Mouse (Mus musculus): Measurements from ENCODE around the gene Cacnb4. TPM values are rescaled to one million over a fixed set of nuclear protein-coding genes. Genes with fewer than 3 reads are reported as not detected.

Gene Cacnb4
- polyA plus RNA-seq, 1 experiment, result 0.04 TPM

- TF ChIP-seq CTCF (IDR thresholded peaks at IDR 0.05; ENCODE audit: insufficient read depth, low read length), result peak; percentile 73
- no peak for TF ChIP-seq POLR2A (IDR thresholded peaks at IDR 0.05; ENCODE audit: borderline replicate concordance, extremely low read depth, low read depth, low read length)
- DNase-seq, result peak; percentile 65
Observed at GRCm38 (mm10) chr2:52632880-52633279, 43.8 kb downstream of the Cacnb4 start.

GRCm38 (mm10) chr2:52628186-52628585, 48.4 kb downstream of the Cacnb4 start:
- TF ChIP-seq POLR2A (IDR thresholded peaks at IDR 0.05; ENCODE audit: borderline replicate concordance, extremely low read depth, low read depth, low read length) (no peak), CTCF (IDR thresholded peaks at IDR 0.05; ENCODE audit: insufficient read depth, low read length) (no peak)
- Histone ChIP-seq H3K4me1 (ENCODE audit: control insufficient read depth, insufficient read depth, low read length) (no peaks in the 10 kb centered on the region), H3K4me3 (replicated peaks; ENCODE audit: extremely low read depth, low read depth, low read length) (no peak overlapping the region)
- 43% methylated on average over 4 of the region's 4 CpGs for WGBS
- no peak for DNase-seq

More at GRCm38 (mm10) chr2:52632880-52633279, 43.8 kb downstream of the Cacnb4 start:
- WGBS, result 10% methylated on average over 7 of the region's 7 CpGs
- Histone ChIP-seq H3K4me3 (replicated peaks; ENCODE audit: extremely low read depth, low read depth, low read length) (no peak overlapping the region), H3K4me1 (ENCODE audit: control insufficient read depth, insufficient read depth, low read length) (no peaks in the 10 kb centered on the region)

DNA sequence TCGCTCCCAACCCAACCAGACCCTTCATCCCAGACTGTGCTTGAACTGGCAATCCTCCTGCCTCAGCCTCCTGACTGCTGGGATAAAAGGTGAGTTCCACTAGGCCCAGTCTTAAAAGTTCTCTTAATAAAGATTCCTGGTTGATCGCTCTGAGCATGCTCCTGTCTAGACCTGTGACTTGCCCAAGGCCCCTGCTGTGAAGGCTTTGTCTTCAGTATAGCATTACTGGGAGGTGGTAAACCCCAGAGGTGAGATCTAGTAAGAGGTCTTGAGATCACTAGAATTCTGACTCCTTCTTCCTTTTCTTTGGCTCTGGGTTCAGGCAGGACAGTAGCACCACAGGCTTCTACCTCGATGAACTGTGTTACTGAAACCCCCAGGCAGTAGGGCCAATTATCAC, 50.4 kb downstream of the Cacnb4 start:
- 87% methylated on average over 3 of the region's 3 CpGs for WGBS
- no peak for TF ChIP-seq CTCF (IDR thresholded peaks at IDR 0.05; ENCODE audit: insufficient read depth, low read length)
- TF ChIP-seq POLR2A (IDR thresholded peaks at IDR 0.05; ENCODE audit: borderline replicate concordance, extremely low read depth, low read depth, low read length), result no peak
- Histone ChIP-seq H3K4me3 (replicated peaks; ENCODE audit: extremely low read depth, low read depth, low read length) (no peak overlapping the region), H3K4me1 (ENCODE audit: control insufficient read depth, insufficient read depth, low read length) (no peaks in the 10 kb centered on the region)
- DNase-seq, result no peak

GRCm38 (mm10) chr2:52625731-52626130, 50.9 kb downstream of the Cacnb4 start:
- WGBS, result 83% methylated on average over 6 of the region's 6 CpGs
- no peaks in the 10 kb centered on the region for H3K4me1 ChIP-seq (ENCODE audit: control insufficient read depth, insufficient read depth, low read length)
- no peak for TF ChIP-seq CTCF (IDR thresholded peaks at IDR 0.05; ENCODE audit: insufficient read depth, low read length)
- no peak for TF ChIP-seq POLR2A (IDR thresholded peaks at IDR 0.05; ENCODE audit: borderline replicate concordance, extremely low read depth, low read depth, low read length)

GRCm38 (mm10) chr2:52623921-52624404, 52.7 kb downstream of the Cacnb4 start:
- no peak for DNase-seq
- H3K4me3 ChIP-seq (replicated peaks; ENCODE audit: extremely low read depth, low read depth, low read length), result no peak overlapping the region
- TF ChIP-seq POLR2A (IDR thresholded peaks at IDR 0.05; ENCODE audit: borderline replicate concordance, extremely low read depth, low read depth, low read length), result no peak
- TF ChIP-seq CTCF (IDR thresholded peaks at IDR 0.05; ENCODE audit: insufficient read depth, low read length), result no peak
- no peaks in the 10 kb centered on the region for H3K4me1 ChIP-seq (ENCODE audit: control insufficient read depth, insufficient read depth, low read length)
- 58% methylated on average over 7 of the region's 7 CpGs for WGBS

More at GRCm38 (mm10) chr2:52625731-52626130, 50.9 kb downstream of the Cacnb4 start:
- no peak overlapping the region for H3K4me3 ChIP-seq (replicated peaks; ENCODE audit: extremely low read depth, low read depth, low read length)
- DNase-seq, result no peak

- TF ChIP-seq CTCF (IDR thresholded peaks at IDR 0.05; ENCODE audit: insufficient read depth, low read length), result no peak
- TF ChIP-seq POLR2A (IDR thresholded peaks at IDR 0.05; ENCODE audit: borderline replicate concordance, extremely low read depth, low read depth, low read length), result no peak
- no peak overlapping the region for H3K4me3 ChIP-seq (replicated peaks; ENCODE audit: extremely low read depth, low read depth, low read length)
- no peak for DNase-seq
- 44% methylated on average over 4 of the region's 4 CpGs for WGBS
- no peaks in the 10 kb centered on the region for H3K4me1 ChIP-seq (ENCODE audit: control insufficient read depth, insufficient read depth, low read length)
Observed at GRCm38 (mm10) chr2:52623461-52623860, 53.2 kb downstream of the Cacnb4 start.

DNA sequence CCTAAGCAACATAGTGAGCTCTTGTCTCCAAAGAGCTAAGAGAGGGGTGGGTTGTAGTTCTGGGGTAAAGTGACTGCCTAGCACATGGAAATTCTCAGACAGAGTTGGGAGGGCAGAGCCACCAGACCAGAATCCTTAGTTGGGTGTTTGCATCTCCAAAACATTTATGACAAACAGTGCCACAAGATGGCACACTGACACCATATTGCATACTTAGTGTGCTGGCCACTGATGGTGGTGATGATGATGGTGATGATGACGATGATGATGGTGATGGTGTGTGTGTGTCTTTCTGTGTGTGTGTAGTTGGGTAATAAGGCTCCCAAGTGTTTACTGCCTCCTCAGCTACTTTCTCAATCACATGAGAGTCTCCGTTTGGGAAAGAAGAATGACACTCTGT, 54.0 kb downstream of the Cacnb4 start:
- TF ChIP-seq CTCF (IDR thresholded peaks at IDR 0.05; ENCODE audit: insufficient read depth, low read length) (0 out of 2 replicates have a peak, but pooled peaks have one; percentile 1), POLR2A (IDR thresholded peaks at IDR 0.05; ENCODE audit: borderline replicate concordance, extremely low read depth, low read depth, low read length) (no peak)
- no peaks in the 10 kb centered on the region for H3K4me1 ChIP-seq (ENCODE audit: control insufficient read depth, insufficient read depth, low read length)
- DNase-seq, result no peak
- no peak overlapping the region for H3K4me3 ChIP-seq (replicated peaks; ENCODE audit: extremely low read depth, low read depth, low read length)
- WGBS, result 57% methylated on average over 2 of the region's 2 CpGs

DNA sequence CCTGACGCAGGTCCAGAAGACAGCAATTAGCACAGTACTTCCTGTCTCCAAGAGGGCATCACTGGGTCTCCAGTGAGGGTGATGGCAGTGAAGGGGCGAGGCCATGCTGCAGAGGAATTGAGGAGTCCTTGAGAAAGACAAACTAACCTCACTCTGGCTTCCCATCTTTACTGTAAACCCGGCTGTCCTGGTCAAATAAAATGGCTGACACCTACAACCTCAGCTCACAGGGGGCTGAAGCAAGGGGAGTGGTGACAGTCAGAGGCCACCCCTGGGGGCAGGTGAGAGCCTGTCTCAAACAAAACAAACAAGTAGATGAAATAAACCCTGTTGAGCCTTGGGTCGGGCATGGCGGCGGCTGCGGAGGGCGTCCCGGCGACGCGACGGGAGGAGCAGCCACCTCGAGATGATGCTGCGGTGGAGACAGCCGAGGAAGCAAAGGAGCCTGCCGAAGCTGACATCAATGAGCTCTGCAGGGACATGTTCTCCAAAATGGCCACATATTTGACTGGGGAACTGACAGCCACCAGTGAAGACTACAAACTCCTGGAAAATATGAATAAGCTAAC, 57.1 kb downstream of the Cacnb4 start:
- peak overlapping the region; percentile 20 for H3K4me3 ChIP-seq (replicated peaks; ENCODE audit: extremely low read depth, low read depth, low read length)
- no peak for DNase-seq

GRCm38 (mm10) chr2:52618804-52619203, 57.8 kb downstream of the Cacnb4 start:
- TF ChIP-seq CTCF (IDR thresholded peaks at IDR 0.05; ENCODE audit: insufficient read depth, low read length) (no peak), POLR2A (IDR thresholded peaks at IDR 0.05; ENCODE audit: borderline replicate concordance, extremely low read depth, low read depth, low read length) (no peak)
- WGBS, result 32% methylated on average over 2 of the region's 2 CpGs

More for the DNA sequence above, 57.1 kb downstream of the Cacnb4 start:
- TF ChIP-seq POLR2A (IDR thresholded peaks at IDR 0.05; ENCODE audit: borderline replicate concordance, extremely low read depth, low read depth, low read length), result no peak
- TF ChIP-seq CTCF (IDR thresholded peaks at IDR 0.05; ENCODE audit: insufficient read depth, low read length), result no peak
- WGBS, result 26% methylated on average over 17 of the region's 17 CpGs
- H3K4me1 ChIP-seq (ENCODE audit: control insufficient read depth, insufficient read depth, low read length), result no peaks in the 10 kb centered on the region

DNA sequence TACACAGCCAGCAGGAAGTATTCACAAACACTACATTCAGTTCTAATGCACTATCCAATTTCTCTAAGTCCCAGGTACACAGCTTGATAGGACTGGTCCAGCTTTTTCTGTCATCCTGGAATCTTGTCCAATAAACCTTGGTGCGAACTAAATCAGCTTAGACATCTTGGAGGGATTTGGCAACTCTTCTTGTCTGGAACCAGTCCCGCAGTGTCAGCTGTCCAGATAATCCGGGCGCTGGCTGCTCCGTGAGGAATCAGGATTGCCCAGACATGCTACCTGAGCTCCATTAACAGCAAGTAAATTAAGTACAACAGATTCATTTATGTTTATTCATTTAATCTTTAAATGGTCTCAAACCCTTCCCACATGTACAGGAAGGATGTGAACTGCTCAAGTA, 61.2 kb downstream of the Cacnb4 start:
- DNase-seq, result no peak
- H3K4me3 ChIP-seq (replicated peaks; ENCODE audit: extremely low read depth, low read depth, low read length), result no peak overlapping the region
- 73% methylated on average over 5 of the region's 5 CpGs for WGBS
- TF ChIP-seq CTCF (IDR thresholded peaks at IDR 0.05; ENCODE audit: insufficient read depth, low read length) (no peak), POLR2A (IDR thresholded peaks at IDR 0.05; ENCODE audit: borderline replicate concordance, extremely low read depth, low read depth, low read length) (no peak)
- H3K4me1 ChIP-seq (ENCODE audit: control insufficient read depth, insufficient read depth, low read length), result no peaks in the 10 kb centered on the region

More at GRCm38 (mm10) chr2:52618804-52619203, 57.8 kb downstream of the Cacnb4 start:
- DNase-seq, result no peak
- Histone ChIP-seq H3K4me1 (ENCODE audit: control insufficient read depth, insufficient read depth, low read length) (no peaks in the 10 kb centered on the region), H3K4me3 (replicated peaks; ENCODE audit: extremely low read depth, low read depth, low read length) (no peak overlapping the region)
